Comparison of ENCODE assay signal across 1 mouse cellular context in the genomic region with DNA sequence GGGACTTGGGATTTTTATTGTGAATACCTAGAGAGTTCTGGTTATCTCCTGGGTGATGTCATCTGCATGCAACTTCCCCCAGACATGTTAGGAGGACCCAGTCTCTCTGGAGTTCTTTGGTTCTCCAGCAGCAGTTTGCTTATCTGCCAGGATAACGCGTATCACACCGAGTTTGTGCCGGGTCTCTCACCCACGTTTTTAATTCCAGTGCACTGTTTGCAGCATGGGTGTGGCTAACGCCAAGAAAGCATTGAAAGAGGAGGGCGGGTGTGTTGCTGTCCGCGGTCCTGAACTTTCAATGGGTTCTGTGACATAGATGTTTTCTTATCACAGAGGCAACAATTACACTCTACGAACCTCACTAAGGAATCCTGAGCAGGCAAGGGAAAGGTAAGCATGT.
TF ChIP-seq lines count a peak whose summit lies in the region.

No protein-coding gene starts in this region.

TF ChIP-seq in MEL, 35 proteins besides CTCF, POLR2A, EP300 and RAD21 (continued from another document):
- TF ChIP-seq TAL1 (IDR thresholded peaks at IDR 0.05; ENCODE audit: low read length): no peak
